Mouse (Mus musculus) urinary bladder, postnatal 36 days (tissue): Measurements from ENCODE around the gene Tff3.

Experiments used
- DNase-seq, 2 experiments: peaks; one replicate each; pipeline ENCODE4 v3.0.0; 2022; ENCODE audit warnings: low spot score in 2 of 2, mixed read lengths in 1 of 2

The Tff3 gene

GRCm38 (mm10) chr17:31121975-31122374 is 7.5 kb downstream of the Tff3 start:
- DNase-seq: no peak

GRCm38 (mm10) chr17:31119429-31119828 is 10.0 kb downstream of the Tff3 start:
- DNase-seq: peak; percentile 66 to 67

GRCm38 (mm10) chr17:31117946-31118345 is 11.5 kb downstream of the Tff3 start:
- no peak for DNase-seq

GRCm38 (mm10) chr17:31116063-31116462 is 13.4 kb downstream of the Tff3 start:
- no peak for DNase-seq

- no peak for DNase-seq
Measured at GRCm38 (mm10) chr17:31113191-31113856, 16.1 kb downstream of the Tff3 start.

GRCm38 (mm10) chr17:31108388-31108787 is 21.1 kb downstream of the Tff3 start:
- DNase-seq: peak in 1 of 2 experiments; percentile 20

GRCm38 (mm10) chr17:31103823-31104222 is 25.6 kb downstream of the Tff3 start:
- DNase-seq: no peak

GRCm38 (mm10) chr17:31103007-31103570 is 26.4 kb downstream of the Tff3 start:
- DNase-seq: peak in 1 of 2 experiments; percentile 20

- no peak for DNase-seq
Measured at GRCm38 (mm10) chr17:31098788-31099187, 30.7 kb downstream of the Tff3 start.

- no peak for DNase-seq
Measured at GRCm38 (mm10) chr17:31096893-31097292, 32.6 kb downstream of the Tff3 start.

- DNase-seq: no peak
Measured at GRCm38 (mm10) chr17:31095570-31095969, 33.9 kb downstream of the Tff3 start.

- DNase-seq: no peak
Measured at GRCm38 (mm10) chr17:31094781-31095180, 34.7 kb downstream of the Tff3 start.

- no peak for DNase-seq
Measured at GRCm38 (mm10) chr17:31091023-31091735, 38.3 kb downstream of the Tff3 start.

GRCm38 (mm10) chr17:31089848-31090247 is 39.6 kb downstream of the Tff3 start:
- DNase-seq: no peak

- DNase-seq: no peak
Measured at GRCm38 (mm10) chr17:31088711-31089110, 40.7 kb downstream of the Tff3 start.

- DNase-seq: no peak
Measured at GRCm38 (mm10) chr17:31086196-31086595, 43.2 kb downstream of the Tff3 start.

- DNase-seq: no peak
Measured at GRCm38 (mm10) chr17:31085519-31085918, 43.9 kb downstream of the Tff3 start.

GRCm38 (mm10) chr17:31082296-31083078 is 47.0 kb downstream of the Tff3 start:
- no peak for DNase-seq

- DNase-seq: no peak
Measured at GRCm38 (mm10) chr17:31079078-31079840, 50.2 kb downstream of the Tff3 start.

- DNase-seq: no peak
Measured at GRCm38 (mm10) chr17:31078581-31078980, 50.9 kb downstream of the Tff3 start.

- no peak for DNase-seq
Measured at GRCm38 (mm10) chr17:31077561-31077960, 51.9 kb downstream of the Tff3 start.
